Mouse (Mus musculus) forebrain, embryonic 12.5 days (tissue): ENCODE measurements around the gene Ltbp2. TPM values are rescaled to one million over a fixed set of nuclear protein-coding genes. Genes with fewer than 3 reads are reported as not detected.

Experiments used
- ATAC-seq: fragments of 200-750 bp; cut with Nextera tagmentation; 2 replicates; pipeline ENCODE4 v1.8.0; 2017; ENCODE audit warnings: moderate TSS enrichment; ENCODE audit not compliant: low FRiP score
- H3K27ac ChIP-seq: fragments of 300-500 bp; sonication (generic); 2 replicates; pipeline ENCODE4 v1.5.1; 2016; ENCODE audit warnings: mild to moderate bottlenecking
- H3K27me3 ChIP-seq: fragments of 300-500 bp; sonication (generic); 2 replicates; pipeline ENCODE4 v1.6.1; 2016; ENCODE audit warnings: mild to moderate bottlenecking
- H3K36me3 ChIP-seq: fragments of 300-500 bp; sonication (generic); replicated peaks from 2 replicates; pipeline ENCODE4 v1.6.1; 2016; ENCODE audit warnings: mild to moderate bottlenecking
- H3K4me1 ChIP-seq: fragments of 300-500 bp; sonication (generic); 2 replicates; pipeline ENCODE4 v1.6.1; 2016
- H3K4me2 ChIP-seq: fragments of 300-500 bp; sonication (generic); 2 replicates; pipeline ENCODE4 v1.6.1; 2016; ENCODE audit warnings: mild to moderate bottlenecking, moderate library complexity
- H3K4me3 ChIP-seq: fragments of 300-500 bp; sonication (generic); replicated peaks from 2 replicates; pipeline ENCODE4 v1.5.1; 2016; ENCODE audit warnings: mild to moderate bottlenecking
- H3K9ac ChIP-seq: fragments of 300-500 bp; sonication (generic); 2 replicates; pipeline ENCODE4 v1.6.1; 2016; ENCODE audit warnings: mild to moderate bottlenecking
- H3K9me3 ChIP-seq: fragments of 300-500 bp; sonication (generic); 2 replicates; pipeline ENCODE4 v1.6.1; 2016
- WGBS: fragments of 180-500 bp; shearing (Covaris S2); methylation state at CpG from one replicate; pipeline ENCODE4 v1.1.7; 2016; 5-methylcytosine and 5-hydroxymethylcytosine counted together
- polyA plus RNA-seq: library from polyadenylated mRNA; unstranded; fragments of >200 nt; fragmentation: Nextera tagmentation; extraction: Ambion mirVana; gene quantifications from 2 replicates; pipeline ENCODE4 v1.2.1, GENCODE M21; 2016

Ltbp2 gene
- polyA plus RNA-seq, 1 experiment from 2014 or later: 0.19 TPM

GRCm38 (mm10) chr12:84776229-84776628, 100.1 kb downstream of the Ltbp2 start:
- Histone ChIP-seq H3K9ac (no peak overlapping the region), H3K4me2 (no peak overlapping the region), H3K27me3 (no peaks in the 10 kb centered on the region), H3K36me3 (no peaks in the 10 kb centered on the region), H3K9me3 (no peaks in the 10 kb centered on the region), H3K4me3 (no peak overlapping the region), H3K27ac (no peak overlapping the region), H3K4me1 (peaks cover 17% of the 10 kb centered on the region)
- ATAC-seq: no peak

GRCm38 (mm10) chr12:84774376-84774775, 102.0 kb downstream of the Ltbp2 start:
- Histone ChIP-seq H3K4me3 (peak overlapping the region; percentile 70), H3K4me2 (peak overlapping the region; percentile 84), H3K4me1 (peaks cover 30% of the 10 kb centered on the region), H3K27me3 (no peaks in the 10 kb centered on the region), H3K27ac (no peak overlapping the region), H3K9ac (no peak overlapping the region), H3K36me3 (peaks cover 6% of the 10 kb centered on the region), H3K9me3 (no peaks in the 10 kb centered on the region)
- 93% methylated on average over 6 of the region's 6 CpGs for WGBS
- ATAC-seq: no peak

GRCm38 (mm10) chr12:84773476-84773875, 102.9 kb downstream of the Ltbp2 start:
- peak overlapping the region; percentile 73 for H3K9ac ChIP-seq
- no peaks in the 10 kb centered on the region for H3K9me3 ChIP-seq
- peak overlapping the region; percentile 84 for H3K4me2 ChIP-seq
- peaks cover 13% of the 10 kb centered on the region for H3K36me3 ChIP-seq
- WGBS: under 1% methylated on average over 20 of the region's 20 CpGs
- H3K4me1 ChIP-seq: peaks cover 31% of the 10 kb centered on the region
- H3K4me3 ChIP-seq: peak overlapping the region; percentile 70
- ATAC-seq: no peak
- peak overlapping the region; percentile 50 for H3K27ac ChIP-seq
- no peaks in the 10 kb centered on the region for H3K27me3 ChIP-seq

- Histone ChIP-seq H3K36me3 (peaks cover 13% of the 10 kb centered on the region), H3K4me1 (peaks cover 32% of the 10 kb centered on the region), H3K4me2 (peak within 1 kb of the TSS; percentile 84), H3K9me3 (no peaks in the 10 kb centered on the region), H3K27me3 (no peaks in the 10 kb centered on the region), H3K4me3 (peak within 1 kb of the TSS; percentile 70), H3K9ac (peak within 1 kb of the TSS; percentile 74), H3K27ac (peak within 1 kb of the TSS; percentile 94)
- under 1% methylated on average over 50 of the region's 50 CpGs for WGBS
- ATAC-seq: peak; percentile 99
Observed at GRCm38 (mm10) chr12:84772726-84773441, 103.4 kb downstream of the Ltbp2 start, which contains the start of the genes Npc2 and Isca2. TSS of gene Npc2 (minus strand) at chr12:84773152. TSS of gene Isca2 (plus strand) at chr12:84773251.

- Histone ChIP-seq H3K27me3 (no peaks in the 10 kb centered on the region), H3K4me1 (peaks cover 40% of the 10 kb centered on the region), H3K9me3 (no peaks in the 10 kb centered on the region), H3K27ac (peak overlapping the region; percentile 94), H3K9ac (peak overlapping the region; percentile 74), H3K36me3 (peaks cover 13% of the 10 kb centered on the region), H3K4me3 (peak overlapping the region; percentile 70), H3K4me2 (peak overlapping the region; percentile 84)
- ATAC-seq: no peak
- 1% methylated on average over 10 of the region's 10 CpGs for WGBS
Observed at GRCm38 (mm10) chr12:84771981-84772520, 104.3 kb downstream of the Ltbp2 start.

GRCm38 (mm10) chr12:84769624-84770023, 106.7 kb downstream of the Ltbp2 start:
- Histone ChIP-seq H3K9me3 (no peaks in the 10 kb centered on the region), H3K4me2 (no peak overlapping the region), H3K36me3 (peaks cover 18% of the 10 kb centered on the region), H3K4me1 (peaks cover 40% of the 10 kb centered on the region), H3K4me3 (no peak overlapping the region), H3K27ac (no peak overlapping the region), H3K27me3 (no peaks in the 10 kb centered on the region), H3K9ac (no peak overlapping the region)
- WGBS: 91% methylated on average over 7 of the region's 7 CpGs
- ATAC-seq: no peak

GRCm38 (mm10) chr12:84767510-84767909, 108.8 kb downstream of the Ltbp2 start:
- no peak overlapping the region for H3K4me3 ChIP-seq
- no peaks in the 10 kb centered on the region for H3K27me3 ChIP-seq
- no peak for ATAC-seq
- H3K9me3 ChIP-seq: no peaks in the 10 kb centered on the region
- 92% methylated on average over 6 of the region's 6 CpGs for WGBS
- H3K36me3 ChIP-seq: peaks cover 39% of the 10 kb centered on the region
- H3K4me2 ChIP-seq: no peak overlapping the region
- H3K27ac ChIP-seq: no peak overlapping the region
- peaks cover 29% of the 10 kb centered on the region for H3K4me1 ChIP-seq
- H3K9ac ChIP-seq: no peak overlapping the region

- Histone ChIP-seq H3K36me3 (peaks cover 40% of the 10 kb centered on the region), H3K4me1 (peaks cover 23% of the 10 kb centered on the region), H3K4me3 (no peak overlapping the region), H3K4me2 (no peak overlapping the region), H3K9ac (no peak overlapping the region), H3K9me3 (no peaks in the 10 kb centered on the region), H3K27ac (no peak overlapping the region), H3K27me3 (no peaks in the 10 kb centered on the region)
- 86% methylated on average over 5 of the region's 5 CpGs for WGBS
- no peak for ATAC-seq
Observed at GRCm38 (mm10) chr12:84766113-84766735, 110.1 kb downstream of the Ltbp2 start.

GRCm38 (mm10) chr12:84765506-84765905, 110.8 kb downstream of the Ltbp2 start:
- H3K27me3 ChIP-seq: no peaks in the 10 kb centered on the region
- no peak overlapping the region for H3K4me3 ChIP-seq
- no peaks in the 10 kb centered on the region for H3K9me3 ChIP-seq
- ATAC-seq: no peak
- 94% methylated on average over 15 of the region's 15 CpGs for WGBS
- H3K36me3 ChIP-seq: peaks cover 44% of the 10 kb centered on the region
- H3K27ac ChIP-seq: no peak overlapping the region
- peaks cover 18% of the 10 kb centered on the region for H3K4me1 ChIP-seq
- H3K9ac ChIP-seq: no peak overlapping the region
- no peak overlapping the region for H3K4me2 ChIP-seq

GRCm38 (mm10) chr12:84764756-84765155, 111.6 kb downstream of the Ltbp2 start:
- H3K27me3 ChIP-seq: no peaks in the 10 kb centered on the region
- H3K9me3 ChIP-seq: no peaks in the 10 kb centered on the region
- H3K4me1 ChIP-seq: peaks cover 13% of the 10 kb centered on the region
- H3K27ac ChIP-seq: no peak overlapping the region
- H3K4me3 ChIP-seq: no peak overlapping the region
- no peak overlapping the region for H3K9ac ChIP-seq
- H3K4me2 ChIP-seq: no peak overlapping the region
- WGBS: 86% methylated on average over 7 of the region's 7 CpGs
- H3K36me3 ChIP-seq: peaks cover 50% of the 10 kb centered on the region
- no peak for ATAC-seq

- H3K36me3 ChIP-seq: peaks cover 50% of the 10 kb centered on the region
- 90% methylated on average over 13 of the region's 13 CpGs for WGBS
Observed at GRCm38 (mm10) chr12:84763577-84764218, 112.6 kb downstream of the Ltbp2 start.

GRCm38 (mm10) chr12:84762532-84762931, 113.8 kb downstream of the Ltbp2 start:
- no peak overlapping the region for H3K27ac ChIP-seq
- peaks cover 60% of the 10 kb centered on the region for H3K36me3 ChIP-seq
- no peak overlapping the region for H3K4me3 ChIP-seq
- H3K9ac ChIP-seq: no peak overlapping the region
- WGBS: 86% methylated on average over 5 of the region's 5 CpGs
- no peaks in the 10 kb centered on the region for H3K9me3 ChIP-seq
- no peaks in the 10 kb centered on the region for H3K27me3 ChIP-seq
- H3K4me1 ChIP-seq: peaks cover 5% of the 10 kb centered on the region; the same call in 1 of the 2 replicates
- ATAC-seq: no peak
- no peak overlapping the region for H3K4me2 ChIP-seq

More at GRCm38 (mm10) chr12:84763577-84764218, 112.6 kb downstream of the Ltbp2 start:
- Histone ChIP-seq H3K9ac (no peak overlapping the region), H3K9me3 (no peaks in the 10 kb centered on the region), H3K4me1 (peaks cover 9% of the 10 kb centered on the region; the same call in 1 of the 2 replicates), H3K4me3 (no peak overlapping the region), H3K4me2 (no peak overlapping the region), H3K27me3 (no peaks in the 10 kb centered on the region), H3K27ac (no peak overlapping the region)
- no peak for ATAC-seq
